Mouse (Mus musculus) gastrocnemius, adult 2 months (tissue): ENCODE measurements at regions not wholly inside any gene's neighbourhood (a gene's known extent, or its start where the extent isn't known, plus 50 kb on each side); places are given as distances from the start of the nearest gene placed in this dataset.

Experiments used
- DNase-seq: peaks from one replicate; pipeline ENCODE4 v3.0.0; 2022
- H3K27ac ChIP-seq: fragments of 200-600 bp; 2 replicates; pipeline ENCODE4 v1.8.1; 2022; ENCODE audit warnings: mild to moderate bottlenecking
- H3K4me3 ChIP-seq: fragments of 200-600 bp; 2 replicates; pipeline ENCODE4 v1.8.1; 2022; ENCODE audit warnings: mild to moderate bottlenecking, moderate library complexity
- CTCF ChIP-seq: fragments of 200-600 bp; IDR thresholded peaks from 2 replicates; pipeline ENCODE4 v1.8.1; 2022; ENCODE audit warnings: antibody characterized with exemption, mild to moderate bottlenecking, moderate library complexity
- intact Hi-C: fragments of 180-260 bp; cut with DNase I; formaldehyde crosslinking; loops from one replicate; pipeline ENCODE4 v1.15.1; 2025

DNA sequence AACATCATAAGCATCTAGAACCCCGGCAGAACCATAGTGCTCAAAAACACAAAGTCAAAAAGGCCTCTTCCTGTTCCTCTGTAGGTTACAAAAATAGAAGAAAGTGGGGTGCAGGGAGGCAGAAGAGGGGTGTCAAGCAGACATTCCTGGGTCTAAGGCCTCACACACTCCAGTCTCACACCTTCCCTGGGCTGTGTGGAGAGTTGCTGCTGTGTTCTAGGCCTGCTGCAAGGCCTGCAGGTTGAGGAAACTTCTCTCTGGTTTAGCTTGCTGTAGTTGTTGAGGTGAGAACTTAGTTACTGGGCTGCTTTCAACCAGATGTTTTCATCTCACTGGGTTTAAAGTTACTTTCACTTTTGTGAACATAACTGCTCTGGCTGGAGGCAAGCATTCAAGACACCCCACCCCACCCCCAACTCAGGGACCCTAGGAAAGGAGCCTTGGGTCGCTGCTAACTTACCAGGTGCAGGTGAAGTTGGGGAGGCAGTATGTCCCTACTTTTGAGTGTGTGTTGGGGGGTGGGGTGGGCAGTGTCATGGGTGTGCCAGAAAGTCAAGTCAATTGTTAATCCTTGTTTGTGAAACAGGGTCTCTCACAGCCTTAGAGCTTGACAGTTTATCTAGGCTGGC lies 81.5 kb upstream of the Eomes start:
- DNase-seq: no peak
- H3K27ac ChIP-seq: no peak overlapping the region
- intact Hi-C loops: no loop called here
- no peak for TF ChIP-seq CTCF
- no peak overlapping the region for H3K4me3 ChIP-seq

DNA sequence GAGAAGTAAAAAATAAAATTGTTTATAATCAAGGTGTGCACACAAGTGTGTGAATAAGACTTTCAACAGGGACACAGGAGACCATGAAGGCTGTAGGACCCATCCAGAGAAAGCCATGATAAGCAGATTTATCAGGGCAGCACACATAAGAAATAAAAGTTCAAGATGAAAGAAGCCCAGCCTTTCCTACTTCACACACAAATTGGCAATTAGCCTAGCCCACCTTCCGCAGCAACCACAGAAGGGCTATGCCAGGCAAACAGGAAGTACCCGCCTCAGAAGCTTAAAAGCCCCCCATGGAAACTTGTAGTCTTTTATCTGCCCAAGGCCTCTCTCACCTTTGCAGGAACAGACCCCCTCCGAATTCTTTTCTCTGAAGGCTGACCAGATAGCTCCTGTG lies 77.5 kb upstream of the Eomes start:
- no peak for DNase-seq
- intact Hi-C loops: no loop called here
- no peak overlapping the region for H3K4me3 ChIP-seq
- H3K27ac ChIP-seq: no peak overlapping the region
- TF ChIP-seq CTCF: no peak

DNA sequence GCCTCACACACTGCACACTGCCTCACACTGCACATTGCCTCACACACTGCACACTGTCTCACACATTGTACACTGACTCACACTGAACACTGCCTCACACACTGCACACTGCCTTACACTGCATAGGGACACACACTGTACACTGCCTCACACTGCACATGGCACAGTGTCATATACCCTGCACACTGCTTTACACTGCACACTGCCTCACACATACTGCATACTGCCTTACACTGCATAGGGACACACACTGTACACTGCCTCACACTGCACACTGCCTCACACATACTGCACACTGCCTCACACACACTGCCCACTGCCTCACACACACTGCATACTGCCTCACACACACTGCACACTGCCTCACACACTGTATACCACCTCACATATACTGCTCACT lies 76.8 kb upstream of the Eomes start:
- intact Hi-C loops: no loop called here
- Histone ChIP-seq H3K27ac (no peak overlapping the region), H3K4me3 (no peak overlapping the region)
- DNase-seq: no peak
- no peak for TF ChIP-seq CTCF

DNA sequence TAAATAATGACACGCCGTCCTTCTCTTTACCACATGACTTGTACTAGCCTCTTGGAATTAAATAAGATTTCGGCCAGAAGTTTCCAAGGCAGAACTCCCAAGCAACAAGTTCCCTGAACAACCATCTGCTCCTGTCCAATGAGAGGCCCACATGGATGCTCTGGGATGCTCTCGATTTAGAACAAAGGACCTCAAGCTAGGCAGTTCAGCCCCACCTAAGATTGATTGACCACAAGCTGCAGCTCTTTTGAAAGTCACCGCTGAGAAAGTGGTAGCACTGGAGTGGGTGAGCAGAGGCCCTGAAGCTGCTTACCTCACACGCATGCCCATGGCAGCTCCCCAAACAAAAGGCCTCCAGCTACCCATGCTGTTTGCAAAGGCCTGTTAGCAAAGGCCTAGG lies 73.1 kb upstream of the Eomes start:
- intact Hi-C loops: no loop called here
- H3K4me3 ChIP-seq: no peak overlapping the region
- no peak for DNase-seq
- TF ChIP-seq CTCF: no peak
- no peak overlapping the region for H3K27ac ChIP-seq

GRCm38 (mm10) chr9:118405926-118406518 lies 72.0 kb upstream of the Eomes start:
- no peak for TF ChIP-seq CTCF
- DNase-seq: no peak
- intact Hi-C loops: no loop called here
- Histone ChIP-seq H3K4me3 (no peak overlapping the region), H3K27ac (no peak overlapping the region)

GRCm38 (mm10) chr9:118416032-118416431 lies 62.0 kb upstream of the Eomes start:
- TF ChIP-seq CTCF: no peak
- no peak overlapping the region for H3K4me3 ChIP-seq
- no peak overlapping the region for H3K27ac ChIP-seq
- DNase-seq: no peak
- intact Hi-C loops: no loop called here

- TF ChIP-seq CTCF: no peak
- H3K27ac ChIP-seq: no peak overlapping the region
- DNase-seq: no peak
- H3K4me3 ChIP-seq: no peak overlapping the region
- intact Hi-C loops: no loop called here
These were observed 61.5 kb upstream of the Eomes start for GRCm38 (mm10) chr9:118416475-118416874.

DNA sequence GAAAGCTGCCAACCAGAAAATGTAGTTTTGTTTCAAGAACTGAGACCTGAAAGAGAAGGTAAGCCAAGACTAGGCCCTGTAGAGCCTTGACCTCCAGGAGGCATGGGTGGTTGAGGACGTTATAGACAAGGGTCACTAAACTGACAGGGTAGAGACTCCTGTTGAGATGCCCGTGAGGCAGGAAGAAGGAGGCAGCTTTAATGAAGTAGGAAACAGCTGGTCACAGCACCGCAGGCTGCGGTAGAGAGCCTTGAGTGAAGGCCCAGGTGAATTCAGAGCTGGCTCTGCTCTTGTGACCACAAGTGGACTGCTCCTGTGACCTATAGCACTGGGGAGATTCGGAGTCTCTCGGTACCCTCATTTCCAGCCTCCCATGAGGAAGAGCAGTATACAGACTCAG lies 53.7 kb upstream of the Eomes start:
- DNase-seq: no peak
- TF ChIP-seq CTCF: no peak
- Histone ChIP-seq H3K27ac (no peak overlapping the region), H3K4me3 (no peak overlapping the region)
- intact Hi-C loops: no loop called here
